Comparison of ENCODE assay signal across 25 mouse cellular contexts in genomic region chr11:104626635-104627034, GRCm38 (mm10). TPM values are rescaled to one million over a fixed set of nuclear protein-coding genes. Genes with fewer than 3 reads are reported as not detected.
A peak's percentile ranks its signal among the peaks of the same experiment; 100 is the strongest.
DNase-seq lines count a peak whose midpoint lies in the region; ATAC-seq and TF ChIP-seq lines count a peak whose summit lies in the region.
"Had no signal": no experiment of that assay in that cellular context is flagged by ENCODE, and none has a peak within 500 bp of the region (broad histone marks: within the 10 kb centered on the region; RNA-seq: fewer than 3 reads in every experiment).

No protein-coding gene starts in this region.

- no peak for DNase-seq in limb, embryonic 10.5 days (ENCODE audit: low spot score)
- peak; percentile 85 for DNase-seq in A20 (ENCODE audit: low read depth, low spot score)
- peak; percentile 55 for DNase-seq in CH12.LX (ENCODE audit: extremely low read depth)
- DNase-seq in ovary, postnatal 10 days (ENCODE audit: low spot score) = no peak
- DNase-seq in cerebellum, postnatal 14 days = no peak
- DNase-seq: cerebellum, adult 8-10 months; cerebellum, postnatal 36 days; kidney, adult 9 months; retina, postnatal 1 day; right cerebral cortex, postnatal 14 days; thymus, postnatal 4 days had no signal

- no peak for TF ChIP-seq CTCF in CH12.LX (conservative IDR thresholded peaks at IDR 0.05 in 1 of 2, IDR thresholded peaks at IDR 0.05 in 1 of 2; ENCODE audit: low read depth in 2 of 2, low read length in 2 of 2)

- TF ChIP-seq POLR2A in CH12.LX (IDR thresholded peaks at IDR 0.05; ENCODE audit: low read depth, low read length) = no peak
- no peak for TF ChIP-seq POLR2A in myocyte (IDR thresholded peaks at IDR 0.05; ENCODE audit: insufficient read length, low read depth)

- no peaks in the 10 kb centered on the region for H3K9me3 ChIP-seq in limb, embryonic 15.5 days
- H3K9me3 ChIP-seq in limb, embryonic 10.5 days (replicated peaks) = no peaks in the 10 kb centered on the region
- no peaks in the 10 kb centered on the region for H3K9me3 ChIP-seq in CH12.LX (replicated peaks; ENCODE audit: low read length)
- H3K9me3 ChIP-seq: embryonic facial prominence, embryonic 12.5 days; forebrain, embryonic 13.5 days; G1E; heart, embryonic 10.5 days; hindbrain, embryonic 13.5 days; midbrain, embryonic 13.5 days had no signal

- TF ChIP-seq EP300 in CH12.LX (IDR thresholded peaks at IDR 0.05; ENCODE audit: low read length) = peak; percentile 77

- no peak overlapping the region for H3K4me3 ChIP-seq in limb, embryonic 15.5 days
- H3K4me3 ChIP-seq in limb, embryonic 10.5 days = no peak overlapping the region
- no peak overlapping the region for H3K4me3 ChIP-seq in CH12.LX (replicated peaks in 1 of 3; ENCODE audit: low read depth in 2 of 3, low read length in 2 of 3, poor library complexity in 1 of 3)
- no peak overlapping the region for H3K4me3 ChIP-seq in myocyte
- H3K4me3 ChIP-seq: embryonic facial prominence, embryonic 12.5 days; forebrain, embryonic 13.5 days; heart, embryonic 10.5 days; hindbrain, embryonic 13.5 days; midbrain, embryonic 13.5 days had no signal

- no peak overlapping the region for H3K4me2 ChIP-seq in limb, embryonic 15.5 days
- H3K4me2 ChIP-seq in CH12.LX (ENCODE audit: insufficient read depth, low read depth, poor library complexity, severe bottlenecking) (no peak overlapping the region), myocyte (ENCODE audit: low read depth) (peak overlapping the region; percentile 59)
- H3K4me2 ChIP-seq: forebrain, embryonic 13.5 days; hindbrain, embryonic 13.5 days; lung, embryonic 14.5 days; midbrain, embryonic 13.5 days had no signal

- no peak overlapping the region for H3ac ChIP-seq in myocyte (ENCODE audit: control insufficient read depth, insufficient read length)

- H3K27me3 ChIP-seq in limb, embryonic 15.5 days = no peaks in the 10 kb centered on the region
- H3K27me3 ChIP-seq in limb, embryonic 10.5 days (ENCODE audit: low read depth, poor library complexity, severe bottlenecking) = no peaks in the 10 kb centered on the region
- H3K27me3 ChIP-seq in CH12.LX (replicated peaks) (no peaks in the 10 kb centered on the region), myocyte (ENCODE audit: control insufficient read depth, insufficient read depth, insufficient read length) (no peaks in the 10 kb centered on the region)
- H3K27me3 ChIP-seq: embryonic facial prominence, embryonic 12.5 days; forebrain, embryonic 13.5 days; midbrain, embryonic 13.5 days had no signal

- no peak overlapping the region for H3K9ac ChIP-seq in limb, embryonic 15.5 days
- H3K9ac ChIP-seq in CH12.LX (ENCODE audit: insufficient read depth, low read depth) = no peak overlapping the region
- H3K9ac ChIP-seq: embryonic facial prominence, embryonic 12.5 days; forebrain, embryonic 13.5 days; hindbrain, embryonic 13.5 days; lung, embryonic 14.5 days; midbrain, embryonic 13.5 days had no signal

- H3K27ac ChIP-seq in limb, embryonic 15.5 days = 0 out of 2 replicates have a peak overlapping the region, but pooled peaks have one; percentile 71
- no peak overlapping the region for H3K27ac ChIP-seq in limb, embryonic 10.5 days
- H3K27ac ChIP-seq in CH12.LX (ENCODE audit: insufficient read depth, low read depth) = no peak overlapping the region
- H3K27ac ChIP-seq: forebrain, embryonic 13.5 days; hindbrain, embryonic 13.5 days; midbrain, embryonic 13.5 days had no signal

- H3K4me1 ChIP-seq in limb, embryonic 15.5 days = peaks cover 21% of the 10 kb centered on the region
- peaks cover 25% of the 10 kb centered on the region for H3K4me1 ChIP-seq in limb, embryonic 10.5 days
- H3K4me1 ChIP-seq in CH12.LX (ENCODE audit: control insufficient read depth in 1 of 2, insufficient read depth in 2 of 2) = peaks cover 49 to 99% of the 10 kb centered on the region in 2 experiments
- H3K4me1 ChIP-seq: forebrain, embryonic 13.5 days had no signal

- no peak for ATAC-seq in limb, embryonic 15.5 days (ENCODE audit: insufficient number of reproducible peaks, low FRiP score, low TSS enrichment, low read depth)
- ATAC-seq: forebrain, embryonic 13.5 days; midbrain, embryonic 13.5 days had no signal

- dilution Hi-C loops in CH12.LX (cut with MboI; ENCODE audit: extremely low pct_ligation_motif_present, extremely low pct_unique_long_range_greater_than_20kb, low sequenced_read_pairs) = no loop called here

- no peak for TF ChIP-seq RAD21 in CH12.LX (IDR thresholded peaks at IDR 0.05; ENCODE audit: low read depth, low read length)

- in situ Hi-C loops in CH12.LX (cut with MboI; ENCODE audit: low pct_ligation_motif_present, low pct_unique_long_range_greater_than_20kb, low sequenced_read_pairs) = no loop called here

- H3K36me3 ChIP-seq in limb, embryonic 15.5 days = no peaks in the 10 kb centered on the region
- H3K36me3 ChIP-seq in limb, embryonic 10.5 days = no peaks in the 10 kb centered on the region
- H3K36me3 ChIP-seq in CH12.LX (replicated peaks in 1 of 2; ENCODE audit: control insufficient read depth in 1 of 2, insufficient read depth in 1 of 2, low read length in 1 of 2) = peaks cover 0 to 4% of the 10 kb centered on the region in 2 experiments
- H3K36me3 ChIP-seq in myocyte (ENCODE audit: control insufficient read depth, insufficient read depth) = no peaks in the 10 kb centered on the region
- H3K36me3 ChIP-seq: embryonic facial prominence, embryonic 12.5 days; G1E; heart, embryonic 10.5 days; hindbrain, embryonic 13.5 days; midbrain, embryonic 13.5 days had no signal

- no peaks in the 10 kb centered on the region for H3K79me2 ChIP-seq in CH12.LX (replicated peaks; ENCODE audit: control insufficient read depth, extremely low read depth, insufficient read depth, poor library complexity, severe bottlenecking)
- H3K79me2 ChIP-seq in myocyte (ENCODE audit: control insufficient read depth, insufficient read depth) = peaks cover 11% of the 10 kb centered on the region

TF ChIP-seq in CH12.LX, 34 proteins besides CTCF, POLR2A, EP300 and RAD21:
- TF ChIP-seq NRF1 (IDR thresholded peaks at IDR 0.05; ENCODE audit: low read depth, low read length) = no peak
- peak; percentile 77 for TF ChIP-seq IRF4 (IDR thresholded peaks at IDR 0.05; ENCODE audit: low read depth, low read length)
- TF ChIP-seq USF2 (conservative IDR thresholded peaks at IDR 0.05; ENCODE audit: low read depth, low read length) = no peak
- TF ChIP-seq MYC (IDR thresholded peaks at IDR 0.05; ENCODE audit: low read depth, low read length) = no peak
- TF ChIP-seq MAFK (IDR thresholded peaks at IDR 0.05; ENCODE audit: insufficient replicate concordance, low read length) = no peak
- TF ChIP-seq GABPA (IDR thresholded peaks at IDR 0.05; ENCODE audit: insufficient replicate concordance, low read depth, low read length) = no peak
- no peak for TF ChIP-seq HCFC1 (IDR thresholded peaks at IDR 0.05; ENCODE audit: low read depth, low read length)
- 0 out of 2 replicates have a peak, but pooled peaks have one; percentile 9 for TF ChIP-seq JUND (conservative IDR thresholded peaks at IDR 0.05; ENCODE audit: low read depth, low read length)

TF ChIP-seq in myocyte, 11 proteins besides CTCF, POLR2A, EP300 and RAD21:
- no peak for TF ChIP-seq E2F4 (IDR thresholded peaks at IDR 0.05; ENCODE audit: insufficient read depth)
- TF ChIP-seq SRF (IDR thresholded peaks at IDR 0.05; ENCODE audit: control insufficient read depth, insufficient read length, low read depth) = no peak
- TF ChIP-seq TCF12 (IDR thresholded peaks at IDR 0.05; ENCODE audit: insufficient read depth, poor library complexity, severe bottlenecking) = no peak
- no peak for TF ChIP-seq REST (IDR thresholded peaks at IDR 0.05; ENCODE audit: insufficient read depth, insufficient read length)

RNA-seq across cellular contexts. Expression of gene Itgb3, which starts 18.8 kb away (rescaled TPM):
- polyA plus RNA-seq in limb, embryonic 15.5 days (2015; fragmentation: Nextera tagmentation; extraction: Ambion mirVana) = 3.7 and 4.8 TPM in 2 replicates
- 2.6 and 2.7 TPM in 2 replicates for polyA plus RNA-seq in limb, embryonic 10.5 days (2016; fragmentation: Nextera tagmentation; extraction: Ambion mirVana)
- total RNA-seq in CH12.LX (2012; rRNA removed) (1.8 and 3.0 TPM in 2 replicates), CH12.LX (2014; rRNA removed) (2.9 and 3.2 TPM in 2 replicates)
- polyA plus RNA-seq in CH12.LX (2012; ENCODE audit: insufficient read length, low read depth) (9.5 and 11.0 TPM in 2 replicates), myocyte (2012; fragmentation: generic; extraction: Trizol) (25.0 TPM)

RNA-seq across cellular contexts. Expression of gene Gm11639, which starts 58.9 kb away (rescaled TPM):
- 0.02 TPM in 1 of 2 replicates, not detected in the other for polyA plus RNA-seq in limb, embryonic 15.5 days (2015; fragmentation: Nextera tagmentation; extraction: Ambion mirVana)
- not detected in 2 replicates for polyA plus RNA-seq in limb, embryonic 10.5 days (2016; fragmentation: Nextera tagmentation; extraction: Ambion mirVana)
- total RNA-seq in CH12.LX (2012; rRNA removed) (0.21 and 0.29 TPM in 2 replicates), CH12.LX (2014; rRNA removed) (0.26 and 0.32 TPM in 2 replicates)
- polyA plus RNA-seq in CH12.LX (2012; ENCODE audit: insufficient read length, low read depth) (0.67 and 0.79 TPM in 2 replicates), myocyte (2012; fragmentation: generic; extraction: Trizol) (not detected)
- total RNA-seq: megakaryocyte progenitor cell, adult 5-6 weeks had no signal
- polyA plus RNA-seq: C2C12; forebrain, embryonic 13.5 days; G1E; large intestine, adult 2 months; limb, embryonic 11.5 days; liver, adult 2 months; lung, embryonic 14.5 days; midbrain, embryonic 13.5 days had no signal

Comparison
In these comparisons a context has a peak if more than half of its experiments do, and no peak if none do; other contexts are left out.
1. DNase-seq: peak in A20 (single experiment) and CH12.LX (single experiment); none in limb, embryonic 10.5 days (single experiment), ovary, postnatal 10 days (single experiment) and cerebellum, postnatal 14 days (0 of 2).